Mouse (Mus musculus) C2C12 (cell line): Measurements from ENCODE around the gene Ep400.

Experiments
- CTCF ChIP-seq: IDR thresholded peaks from one replicate; pipeline ENCODE4 v1.5.1; 2011; ENCODE audit not compliant: control insufficient read depth, insufficient read depth, insufficient read length
- MAX ChIP-seq: IDR thresholded peaks from one replicate; pipeline ENCODE4 v1.6.1; 2011; ENCODE audit warnings: mild to moderate bottlenecking, control low read depth
- MYOG ChIP-seq: IDR thresholded peaks from one replicate; pipeline ENCODE4 v1.6.1; 2011; ENCODE audit not compliant: control insufficient read depth, insufficient read length; ENCODE audit errors: extremely low read depth
- USF1 ChIP-seq: IDR thresholded peaks from one replicate; pipeline ENCODE4 v1.6.1; 2011; ENCODE audit warnings: low read depth, mild to moderate bottlenecking, control low read depth, moderate library complexity

GRCm38 (mm10) chr5:110781529-110782238, 11.2 kb upstream of the Ep400 start:
- TF ChIP-seq MAX (no peak), USF1 (no peak), CTCF (no peak), MYOG (no peak)
